Mouse (Mus musculus) induced T-regulatory cell, adult 2 months (primary cell): ENCODE data around the gene Lypd9.
"Not testable (repeated sequence)": the region's sequence is repeated elsewhere in the genome, so short reads cannot be mapped to it uniquely, and the experiment has no call there.

ENCODE experiments used
- DNase-seq: peaks from one replicate; pipeline ENCODE4 v3.0.0-alpha.2; 2012; ENCODE audit warnings: low read depth

Lypd9 gene

GRCm38 (mm10) chr11:58452759-58453158 lies at the start of gene Lypd9:
TSS of gene Lypd9 (minus strand) at chr11:58452923.
- no peak for DNase-seq

- DNase-seq: not testable (repeated sequence)
Measured at GRCm38 (mm10) chr11:58502472-58502871, 49.7 kb upstream of the Lypd9 start, which contains the start of gene Olfr331. TSS of gene Olfr331 (minus strand) at chr11:58502572.

GRCm38 (mm10) chr11:58499290-58499689 lies 46.6 kb upstream of the Lypd9 start:
- DNase-seq: peak; percentile 4

- DNase-seq: no peak
Measured at GRCm38 (mm10) chr11:58498761-58499160, 46.0 kb upstream of the Lypd9 start.

- DNase-seq: no peak
Measured at GRCm38 (mm10) chr11:58492455-58492854, 39.7 kb upstream of the Lypd9 start, which contains the start of gene Olfr332. TSS of gene Olfr332 (minus strand) at chr11:58492555.

GRCm38 (mm10) chr11:58462170-58462569 lies 9.4 kb upstream of the Lypd9 start, which contains the start of gene Olfr30:
TSS of gene Olfr30 (minus strand) at chr11:58462270.
- DNase-seq: no peak

- DNase-seq: no peak
Measured at GRCm38 (mm10) chr11:58453592-58453991, 869 bp upstream of the Lypd9 start.

- no peak for DNase-seq
Measured at GRCm38 (mm10) chr11:58437866-58438265, 14.9 kb downstream of the Lypd9 start.

GRCm38 (mm10) chr11:58432259-58432658 lies 20.5 kb downstream of the Lypd9 start, which contains the start of gene Gm12253:
TSS of gene Gm12253 (plus strand) at chr11:58432559.
- DNase-seq: no peak

- DNase-seq: no peak
Measured at GRCm38 (mm10) chr11:58420815-58421214, 31.9 kb downstream of the Lypd9 start, which contains the start of gene 1810065E05Rik. TSS of gene 1810065E05Rik (plus strand) at chr11:58421111.

GRCm38 (mm10) chr11:58418336-58418735 lies 34.4 kb downstream of the Lypd9 start:
- no peak for DNase-seq

GRCm38 (mm10) chr11:58408066-58408465 lies 44.7 kb downstream of the Lypd9 start:
- DNase-seq: no peak

- no peak for DNase-seq
Measured at GRCm38 (mm10) chr11:58400655-58401054, 52.1 kb downstream of the Lypd9 start.

GRCm38 (mm10) chr11:58399985-58400645 lies 52.6 kb downstream of the Lypd9 start:
- no peak for DNase-seq
